Mouse (Mus musculus) MEL (cell line): ENCODE measurements around the gene Pgc. TPM values are rescaled to one million over a fixed set of nuclear protein-coding genes. Genes with fewer than 3 reads are reported as not detected.

Experiments used
- DNase-seq: peaks from one replicate; pipeline ENCODE4 v3.0.0; 2011; ENCODE audit warnings: low read depth, low spot score
- H3K27ac ChIP-seq: 2 replicates; pipeline ENCODE4 v1.5.1; 2012; ENCODE audit warnings: low read depth, mild to moderate bottlenecking, control low read depth, low read length, moderate library complexity; ENCODE audit not compliant: control insufficient read depth
- H3K27me3 ChIP-seq, 2 experiments: fragments of 150-350 bp in 1 of 2; sonication (generic) in 1 of 2; 2 replicates each; pipeline ENCODE4 v1.6.1; 2012; ENCODE audit warnings: low read length in 2 of 2, mild to moderate bottlenecking in 2 of 2, improper control_type of control experiment in 1 of 2, moderate library complexity in 1 of 2; ENCODE audit not compliant: insufficient read depth in 2 of 2, control insufficient read depth in 1 of 2
- H3K36me3 ChIP-seq, 2 experiments: 2 replicates each; pipeline ENCODE4 v1.6.1; 2012 to 2014; ENCODE audit warnings: low read length in 2 of 2, improper control_type of control experiment in 1 of 2, inconsistent platforms in 1 of 2, mild to moderate bottlenecking in 1 of 2; ENCODE audit not compliant: insufficient read depth in 2 of 2, control insufficient read depth in 1 of 2
- H3K4me1 ChIP-seq, 2 experiments: fragments of 150-350 bp in 1 of 2; sonication (generic) in 1 of 2; 2 replicates each; pipeline ENCODE4 v1.6.1; 2012; ENCODE audit warnings: low read length in 2 of 2, improper control_type of control experiment in 1 of 2, mild to moderate bottlenecking in 1 of 2; ENCODE audit not compliant: insufficient read depth in 2 of 2, control insufficient read depth in 1 of 2
- H3K4me3 ChIP-seq, 2 experiments: fragments of 150-350 bp in 1 of 2; sonication (generic) in 1 of 2; 2 replicates each; pipeline ENCODE4 v1.5.1; 2012; ENCODE audit warnings: low read depth in 2 of 2, low read length in 2 of 2, mild to moderate bottlenecking in 2 of 2, moderate library complexity in 2 of 2, control low read depth in 1 of 2, improper control_type of control experiment in 1 of 2; ENCODE audit not compliant: control insufficient read depth in 1 of 2, insufficient read depth in 1 of 2
- H3K79me2 ChIP-seq: 2 replicates; pipeline ENCODE4 v1.6.1; 2012; ENCODE audit warnings: mild to moderate bottlenecking, low read length, moderate library complexity; ENCODE audit not compliant: control insufficient read depth, poor library complexity, insufficient read depth
- H3K9ac ChIP-seq: 2 replicates; pipeline ENCODE4 v1.6.1; 2012; ENCODE audit warnings: low read depth, mild to moderate bottlenecking, control low read depth, low read length, moderate library complexity; ENCODE audit not compliant: control insufficient read depth, poor library complexity, severe bottlenecking
- H3K9me3 ChIP-seq: fragments of 150-350 bp; sonication (generic); replicated peaks from 2 replicates; pipeline ENCODE4 v1.6.1; 2012; ENCODE audit warnings: mild to moderate bottlenecking, low read length, improper control_type of control experiment, moderate library complexity; ENCODE audit not compliant: insufficient read depth
- CTCF ChIP-seq, 3 experiments: IDR thresholded peaks in 2 of 3; conservative IDR thresholded peaks in 1 of 3; 2 replicates each; pipeline ENCODE4 v1.5.1; 2011 to 2012; ENCODE audit warnings: low read length in 3 of 3, low read depth in 2 of 3, mild to moderate bottlenecking in 2 of 3, improper control_type of control experiment in 1 of 3, inconsistent platforms in 1 of 3, mixed read lengths in 1 of 3, moderate library complexity in 1 of 3; ENCODE audit not compliant: control insufficient read depth in 1 of 3, insufficient read depth in 1 of 3, poor library complexity in 1 of 3, severe bottlenecking in 1 of 3
- ELF1 ChIP-seq: IDR thresholded peaks from 2 replicates; pipeline ENCODE4 v1.6.1; 2014; ENCODE audit warnings: low read depth, mild to moderate bottlenecking, inconsistent platforms, low read length, improper control_type of control experiment, moderate library complexity
- EP300 ChIP-seq, 2 experiments: IDR thresholded peaks; 2 replicates each; pipeline ENCODE4 v1.6.1; 2011; ENCODE audit warnings: improper control_type of control experiment in 2 of 2, low read length in 2 of 2, low read depth in 1 of 2, mild to moderate bottlenecking in 1 of 2
- ETS1 ChIP-seq: IDR thresholded peaks from 2 replicates; pipeline ENCODE4 v1.6.1; 2012; ENCODE audit warnings: low read depth, mild to moderate bottlenecking, inconsistent platforms, low read length, improper control_type of control experiment, moderate library complexity
- JUND ChIP-seq: IDR thresholded peaks from 2 replicates; pipeline ENCODE4 v1.6.1; 2011; ENCODE audit warnings: low read depth, mild to moderate bottlenecking, improper control_type of control experiment, low read length
- KAT2A ChIP-seq: conservative IDR thresholded peaks from 2 replicates; pipeline ENCODE4 v1.6.1; 2012; ENCODE audit warnings: low read depth, low read length, improper control_type of control experiment, inconsistent platforms
- MAX ChIP-seq: IDR thresholded peaks from 2 replicates; pipeline ENCODE4 v1.6.1; 2011; ENCODE audit warnings: low read length, improper control_type of control experiment
- MAZ ChIP-seq: IDR thresholded peaks from 2 replicates; pipeline ENCODE4 v1.6.1; 2012; ENCODE audit warnings: low read depth, mild to moderate bottlenecking, inconsistent platforms, low read length, improper control_type of control experiment
- MEF2A ChIP-seq: IDR thresholded peaks from 2 replicates; pipeline ENCODE4 v1.6.1; 2014; ENCODE audit warnings: low read depth, mild to moderate bottlenecking, inconsistent platforms, low read length, improper control_type of control experiment; ENCODE audit not compliant: poor library complexity, insufficient replicate concordance, severe bottlenecking; ENCODE audit errors: extremely low read depth
- NELFE ChIP-seq: IDR thresholded peaks from 2 replicates; pipeline ENCODE4 v1.6.1; 2011; ENCODE audit warnings: low read depth, low read length, improper control_type of control experiment
- NRF1 ChIP-seq: IDR thresholded peaks from 2 replicates; pipeline ENCODE4 v1.6.1; 2014; ENCODE audit warnings: low read depth, mild to moderate bottlenecking, inconsistent platforms, low read length, improper control_type of control experiment, moderate library complexity; ENCODE audit not compliant: poor library complexity, insufficient read depth, severe bottlenecking
- POLR2A ChIP-seq, 2 experiments: IDR thresholded peaks; 2 replicates each; pipeline ENCODE4 v1.6.1; 2011 to 2012; ENCODE audit warnings: low read length in 2 of 2, mild to moderate bottlenecking in 2 of 2, control low read depth in 1 of 2, improper control_type of control experiment in 1 of 2, low read depth in 1 of 2, moderate library complexity in 1 of 2; ENCODE audit not compliant: control insufficient read depth in 1 of 2, insufficient read depth in 1 of 2, poor library complexity in 1 of 2
- POLR2AphosphoS2 ChIP-seq: IDR thresholded peaks from 2 replicates; pipeline ENCODE4 v1.6.1; 2011; ENCODE audit warnings: low read length, improper control_type of control experiment
- POLR2AphosphoS5 ChIP-seq: IDR thresholded peaks from 2 replicates; pipeline ENCODE4 v1.6.1; 2012; ENCODE audit warnings: low read depth, borderline replicate concordance, mild to moderate bottlenecking, inconsistent platforms, low read length, moderate library complexity, mixed read lengths
- RCOR1 ChIP-seq: IDR thresholded peaks from 2 replicates; pipeline ENCODE4 v1.6.1; 2012; ENCODE audit warnings: low read depth, mild to moderate bottlenecking, inconsistent platforms, low read length, improper control_type of control experiment
- SMC3 ChIP-seq: IDR thresholded peaks from 2 replicates; pipeline ENCODE4 v1.6.1; 2011; ENCODE audit warnings: low read depth, low read length, improper control_type of control experiment
- TAL1 ChIP-seq: IDR thresholded peaks from 2 replicates; pipeline ENCODE4 v1.6.1; 2012; ENCODE audit warnings: mild to moderate bottlenecking, inconsistent platforms, low read length, moderate library complexity, mixed read lengths
- TCF12 ChIP-seq: IDR thresholded peaks from 2 replicates; pipeline ENCODE4 v1.6.1; 2014; ENCODE audit warnings: low read depth, mild to moderate bottlenecking, inconsistent platforms, low read length, improper control_type of control experiment, moderate library complexity
- UBTF ChIP-seq: IDR thresholded peaks from 2 replicates; pipeline ENCODE4 v1.6.1; 2012; ENCODE audit warnings: low read depth, mild to moderate bottlenecking, inconsistent platforms, low read length, improper control_type of control experiment, moderate library complexity, borderline replicate concordance; ENCODE audit not compliant: insufficient read depth
- USF1 ChIP-seq: IDR thresholded peaks from 2 replicates; pipeline ENCODE4 v1.6.1; 2014; ENCODE audit warnings: low read depth, mild to moderate bottlenecking, inconsistent platforms, low read length, improper control_type of control experiment, moderate library complexity
- ZKSCAN1 ChIP-seq: IDR thresholded peaks from 2 replicates; pipeline ENCODE4 v1.6.1; 2012; ENCODE audit warnings: low read depth, mild to moderate bottlenecking, inconsistent platforms, low read length, improper control_type of control experiment, moderate library complexity
- polyA plus RNA-seq, 2 experiments: library from polyadenylated mRNA; stranded (reverse) in 1 of 2; unstranded in 1 of 2; fragments of >175 nt in 1 of 2; fragments of >200 nt in 1 of 2; gene quantifications; 2 replicates each; pipeline versions ENCODE4 v1.2.1 to v1.2.4; 2012; ENCODE audit warnings: low replicate concordance in 2 of 2, low read depth in 1 of 2; ENCODE audit not compliant: insufficient read length in 2 of 2, insufficient read depth in 1 of 2, missing spikeins in 1 of 2
- total RNA-seq: library from RNA; depleted of rRNA; stranded (reverse); fragments of 300-350 nt; gene quantifications from 2 replicates; pipeline ENCODE4 v1.2.3, GENCODE M21; 2012

The Pgc gene
- total and polyA plus RNA-seq, 3 experiments: not detected

- Histone ChIP-seq H3K27me3 (no peaks in the 10 kb centered on the region), H3K36me3 (peaks cover 0 to 5% of the 10 kb centered on the region in 2 experiments; a peak in 2 of 4 replicates), H3K9ac (no peak overlapping the region), H3K9me3 (no peaks in the 10 kb centered on the region)
- no peak for TF ChIP-seq MEF2A
- no peak for TF ChIP-seq CTCF (IDR thresholded peaks at IDR 0.05 in 2 of 3, conservative IDR thresholded peaks at IDR 0.05 in 1 of 3; ENCODE audit: control insufficient read depth in 1 of 3, insufficient read depth in 1 of 3, low read depth in 2 of 3, low read length in 3 of 3, poor library complexity in 1 of 3, severe bottlenecking in 1 of 3)
- TF ChIP-seq JUND: no peak
- no peak for TF ChIP-seq EP300 (IDR thresholded peaks at IDR 0.05; ENCODE audit: low read depth in 1 of 2, low read length in 2 of 2)
- no peak for TF ChIP-seq USF1
- no peak for TF ChIP-seq RCOR1
- no peak for TF ChIP-seq MAX
- no peak for TF ChIP-seq POLR2AphosphoS5
- TF ChIP-seq TAL1: no peak
- TF ChIP-seq KAT2A: no peak
- no peak for TF ChIP-seq POLR2A (IDR thresholded peaks at IDR 0.05; ENCODE audit: control insufficient read depth in 1 of 2, insufficient read depth in 1 of 2, low read depth in 1 of 2, low read length in 2 of 2, poor library complexity in 1 of 2)
- TF ChIP-seq ETS1: no peak
- TF ChIP-seq UBTF: no peak
- TF ChIP-seq, all 39 proteins: peak for 0
- no peak overlapping the region for H3K27ac ChIP-seq
- H3K79me2 ChIP-seq: peaks cover 11% of the 10 kb centered on the region
- H3K4me3 ChIP-seq: no peak overlapping the region
- DNase-seq: no peak
- peaks cover 0 to 15% of the 10 kb centered on the region in 2 experiments; a peak in 3 of 4 replicates for H3K4me1 ChIP-seq
These were observed 35.0 kb upstream of the Pgc start for GRCm38 (mm10) chr17:47691650-47692049.

GRCm38 (mm10) chr17:47693671-47694441 is 32.8 kb upstream of the Pgc start:
- Histone ChIP-seq H3K27me3 (no peaks in the 10 kb centered on the region), H3K9ac (peak overlapping the region; percentile 70), H3K27ac (no peak overlapping the region), H3K4me1 (peaks cover 0 to 10% of the 10 kb centered on the region in 2 experiments; a peak in 3 of 4 replicates), H3K36me3 (peaks cover 0 to 5% of the 10 kb centered on the region in 2 experiments; a peak in 2 of 4 replicates)
- no peak for DNase-seq
- TF ChIP-seq CTCF (IDR thresholded peaks at IDR 0.05 in 2 of 3, conservative IDR thresholded peaks at IDR 0.05 in 1 of 3; ENCODE audit: control insufficient read depth in 1 of 3, insufficient read depth in 1 of 3, low read depth in 2 of 3, low read length in 3 of 3, poor library complexity in 1 of 3, severe bottlenecking in 1 of 3) (no peak), POLR2AphosphoS2 (no peak), MAZ (no peak), MAX (no peak), ZKSCAN1 (no peak), NRF1 (no peak), USF1 (no peak), ELF1 (no peak), TCF12 (no peak), SMC3 (no peak), NELFE (no peak)
- TF ChIP-seq, all 39 proteins: peak for 0
- Histone ChIP-seq H3K79me2 (no peaks in the 10 kb centered on the region; the same call in 1 of the 2 replicates), H3K4me3 (peak overlapping the region; percentile 53 to 88), H3K9me3 (no peaks in the 10 kb centered on the region)
